Mouse (Mus musculus) stomach, postnatal 0 days (tissue): ENCODE measurements around the gene Fgfr1op2. TPM values are rescaled to one million over a fixed set of nuclear protein-coding genes. Genes with fewer than 3 reads are reported as not detected.
"Not testable (repeated sequence)": the region's sequence is repeated elsewhere in the genome, so short reads cannot be mapped to it uniquely, and the experiment has no call there.

Source experiments
- ATAC-seq: fragments of 200-750 bp; cut with Nextera tagmentation; 2 replicates; pipeline ENCODE4 v1.8.0; 2017; ENCODE audit not compliant: low FRiP score, low TSS enrichment
- DNase-seq: peaks from one replicate; pipeline ENCODE4 v3.0.0-alpha.2; 2016; ENCODE audit warnings: low spot score
- H3K27ac ChIP-seq: fragments of 300-500 bp; sonication (generic); replicated peaks from 2 replicates; pipeline ENCODE4 v1.5.1; 2014; ENCODE audit warnings: mild to moderate bottlenecking, control low read depth
- H3K27me3 ChIP-seq: fragments of 300-500 bp; sonication (generic); 2 replicates; pipeline ENCODE4 v1.6.1; 2014; ENCODE audit warnings: low read length; ENCODE audit not compliant: control insufficient read depth, insufficient read depth
- H3K36me3 ChIP-seq: fragments of 300-500 bp; sonication (generic); 2 replicates; pipeline ENCODE4 v1.6.1; 2014; ENCODE audit warnings: low read length, mixed read lengths; ENCODE audit not compliant: control insufficient read depth, insufficient read depth
- H3K4me1 ChIP-seq: fragments of 300-500 bp; sonication (generic); replicated peaks from 2 replicates; pipeline ENCODE4 v1.6.1; 2014; ENCODE audit warnings: antibody characterized with exemption; ENCODE audit not compliant: control insufficient read depth, insufficient read depth
- H3K4me2 ChIP-seq: fragments of 300-500 bp; sonication (generic); replicated peaks from 2 replicates; pipeline ENCODE4 v1.6.1; 2014; ENCODE audit warnings: low read depth, mild to moderate bottlenecking, control low read depth, moderate library complexity
- H3K4me3 ChIP-seq: fragments of 300-500 bp; sonication (generic); 2 replicates; pipeline ENCODE4 v1.5.1; 2014; ENCODE audit warnings: low read depth, low read length, control low read depth
- H3K9ac ChIP-seq: fragments of 300-500 bp; sonication (generic); 2 replicates; pipeline ENCODE4 v1.6.1; 2014; ENCODE audit warnings: mild to moderate bottlenecking, low read length, control low read depth, mixed read lengths
- H3K9me3 ChIP-seq: fragments of 300-500 bp; sonication (generic); 2 replicates; pipeline ENCODE4 v1.6.1; 2016; ENCODE audit warnings: low read length; ENCODE audit not compliant: control insufficient read depth
- CTCF ChIP-seq: IDR thresholded peaks from 2 replicates; pipeline ENCODE4 v1.5.1; 2016; ENCODE audit warnings: antibody characterized with exemption, low read depth, mild to moderate bottlenecking, moderate library complexity
- EP300 ChIP-seq: optimal IDR thresholded peaks from 2 replicates; pipeline ENCODE3; 2016; ENCODE audit warnings: antibody characterized with exemption
- WGBS: fragments of 180-500 bp; shearing (Covaris S2); extraction: QIAGEN DNeasy Blood & Tissue Kit; methylation state at CpG from one replicate; pipeline ENCODE4 v1.1.7; 2014; 5-methylcytosine and 5-hydroxymethylcytosine counted together
- polyA plus RNA-seq: library from polyadenylated mRNA; unstranded; fragments of >200 nt; fragmentation: Nextera tagmentation; extraction: Ambion mirVana; gene quantifications from 2 replicates; pipeline ENCODE4 v1.2.1, GENCODE M21; 2015

Gene Fgfr1op2
- polyA plus RNA-seq, 1 experiment from 2014 or later = 80.3 TPM

DNA sequence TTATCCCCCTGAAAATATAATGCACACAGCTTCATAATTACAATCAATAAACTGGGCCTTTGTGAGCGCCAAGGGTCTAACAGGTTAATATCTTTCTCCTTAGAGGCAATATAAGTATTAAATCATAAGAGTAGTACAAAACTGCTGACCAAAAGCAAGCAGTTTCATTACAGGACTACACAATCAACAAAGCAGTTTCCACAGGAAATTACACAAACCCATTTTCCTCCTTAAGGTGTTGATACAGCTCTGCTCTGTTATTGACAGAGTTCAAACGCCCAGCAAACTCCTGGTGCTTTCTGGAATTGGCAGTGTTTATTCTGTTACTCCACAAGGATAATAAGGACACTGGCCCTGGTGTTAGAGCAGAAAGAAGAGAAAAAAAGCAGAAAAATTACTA lies 26.6 kb upstream of the Fgfr1op2 start:
- DNase-seq (no peak), ATAC-seq (no peak)
- no peak overlapping the region for H3K27ac ChIP-seq
- H3K9me3 ChIP-seq = no peaks in the 10 kb centered on the region
- TF ChIP-seq CTCF (no peak), EP300 (no peak)
- WGBS = 67% methylated on average over 2 of the region's 2 CpGs
- no peaks in the 10 kb centered on the region for H3K27me3 ChIP-seq
- H3K4me1 ChIP-seq = no peaks in the 10 kb centered on the region
- H3K36me3 ChIP-seq = peaks cover 17% of the 10 kb centered on the region
- H3K9ac ChIP-seq = no peak overlapping the region
- no peak overlapping the region for H3K4me3 ChIP-seq
- H3K4me2 ChIP-seq = no peak overlapping the region

DNA sequence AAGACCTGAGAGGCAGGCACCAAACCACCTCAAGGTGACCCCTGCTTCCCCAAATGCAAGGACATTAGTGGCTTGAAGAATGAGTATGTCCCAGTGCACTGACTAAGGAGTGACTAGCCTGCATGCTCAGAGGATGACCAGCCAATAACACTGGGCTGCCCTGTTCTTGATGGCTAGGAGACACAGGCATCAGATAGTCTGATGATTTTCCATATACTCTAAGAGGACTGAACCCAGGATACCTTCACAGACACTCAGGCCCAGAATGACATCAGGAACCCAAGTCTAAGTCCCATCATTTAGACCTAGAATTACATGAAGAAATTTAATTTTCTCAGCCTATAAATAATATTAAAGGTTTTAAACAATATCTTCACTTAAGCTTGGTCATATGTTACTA lies 25.7 kb upstream of the Fgfr1op2 start:
- Histone ChIP-seq H3K27me3 (no peaks in the 10 kb centered on the region), H3K4me1 (no peaks in the 10 kb centered on the region), H3K4me3 (no peak overlapping the region), H3K36me3 (peaks cover 24% of the 10 kb centered on the region), H3K9me3 (no peaks in the 10 kb centered on the region), H3K4me2 (no peak overlapping the region), H3K27ac (no peak overlapping the region), H3K9ac (no peak overlapping the region)
- no peak for ATAC-seq
- TF ChIP-seq EP300 (no peak), CTCF (no peak)
- DNase-seq = no peak

- H3K27me3 ChIP-seq, DNase-seq, H3K4me1 ChIP-seq, H3K4me3 ChIP-seq, H3K9ac ChIP-seq, H3K9me3 ChIP-seq, H3K4me2 ChIP-seq, ATAC-seq, H3K27ac ChIP-seq: not testable (repeated sequence)
- 91% methylated on average over 1 of the region's 1 CpGs for WGBS
- peaks cover 19% of the 10 kb centered on the region for H3K36me3 ChIP-seq
These were observed 14.5 kb upstream of the Fgfr1op2 start for GRCm38 (mm10) chr6:146562461-146562860.

GRCm38 (mm10) chr6:146572073-146572472 lies 4.9 kb upstream of the Fgfr1op2 start:
- Histone ChIP-seq H3K4me1 (no peaks in the 10 kb centered on the region), H3K27ac (no peak overlapping the region), H3K4me3 (no peak overlapping the region), H3K36me3 (no peaks in the 10 kb centered on the region), H3K9me3 (no peaks in the 10 kb centered on the region), H3K4me2 (no peak overlapping the region), H3K27me3 (no peaks in the 10 kb centered on the region), H3K9ac (no peak overlapping the region)
- no peak for ATAC-seq
- TF ChIP-seq EP300 (no peak), CTCF (no peak)
- no peak for DNase-seq

DNA sequence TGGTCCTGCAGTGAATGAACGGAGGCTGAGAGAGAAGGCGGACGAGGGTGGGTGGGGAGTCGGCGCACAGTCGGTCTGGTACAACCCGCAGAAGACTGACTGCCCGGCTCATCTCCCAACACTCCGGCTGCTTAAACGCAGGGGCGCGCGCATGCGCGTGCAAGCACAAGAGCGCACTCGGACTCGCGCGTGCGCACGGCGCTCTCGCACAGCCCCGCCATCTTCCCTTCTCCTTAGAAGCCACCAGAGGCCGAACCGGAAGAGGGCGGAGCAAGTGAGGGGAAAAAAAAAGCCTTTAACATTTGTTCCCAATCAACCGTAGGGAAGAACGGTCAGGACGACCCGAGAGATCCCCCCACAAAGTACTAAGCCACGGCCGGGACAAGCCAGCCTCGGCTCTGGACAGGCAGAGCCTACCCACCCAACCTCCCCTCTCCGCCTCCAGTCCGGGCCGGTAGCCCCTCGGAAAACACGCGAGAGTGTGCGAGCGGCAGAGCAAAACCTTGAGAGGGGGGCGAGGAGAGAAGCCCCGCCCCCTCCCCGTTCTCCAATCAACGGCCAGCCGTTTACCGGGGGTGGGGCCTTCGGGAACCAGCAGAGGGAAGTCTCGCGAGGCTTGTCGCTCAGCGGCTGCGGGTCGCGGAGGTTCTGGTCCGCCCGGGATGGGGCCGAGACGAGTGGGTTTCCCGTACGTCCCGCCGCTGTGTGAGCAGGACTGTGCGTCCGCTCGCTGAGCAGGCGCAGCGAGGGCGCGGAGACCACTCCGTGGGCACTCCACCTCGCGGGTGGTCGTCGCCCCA lies 507 bp downstream of the Fgfr1op2 start, which contains the start of gene Ints13:
Gene Ints13 (minus strand): TSS at position 526 of the 800 bp plus-strand sequence.
- Histone ChIP-seq H3K27ac (peak within 1 kb of the TSS; percentile 99), H3K9me3 (no peaks in the 10 kb centered on the region), H3K36me3 (no peaks in the 10 kb centered on the region), H3K4me2 (peak within 1 kb of the TSS; percentile 86), H3K27me3 (no peaks in the 10 kb centered on the region), H3K4me3 (peak within 1 kb of the TSS; percentile 94), H3K9ac (peak within 1 kb of the TSS; percentile 97), H3K4me1 (no peaks in the 10 kb centered on the region)
- ATAC-seq = peak; percentile 97
- peak; percentile 25 for TF ChIP-seq CTCF
- TF ChIP-seq EP300 = peak; percentile 97
- WGBS = under 1% methylated on average over 75 of the region's 77 CpGs
- DNase-seq = peak; percentile 98

- H3K27me3 ChIP-seq = no peaks in the 10 kb centered on the region
- peak overlapping the region; percentile 94 for H3K4me3 ChIP-seq
- no peaks in the 10 kb centered on the region for H3K4me1 ChIP-seq
- peak overlapping the region; percentile 97 for H3K9ac ChIP-seq
- peak overlapping the region; percentile 99 for H3K27ac ChIP-seq
- peak; percentile 75 for ATAC-seq
- TF ChIP-seq CTCF = no peak
- no peaks in the 10 kb centered on the region for H3K36me3 ChIP-seq
- H3K9me3 ChIP-seq = no peaks in the 10 kb centered on the region
- under 1% methylated on average over 22 of the region's 22 CpGs for WGBS
- DNase-seq = peak; percentile 83
- H3K4me2 ChIP-seq = peak overlapping the region; percentile 86
These were observed 1.1 kb downstream of the Fgfr1op2 start for GRCm38 (mm10) chr6:146578111-146578531.
